Mouse (Mus musculus): ENCODE results near the gene Them5. TPM values are rescaled to one million over a fixed set of nuclear protein-coding genes. Genes with fewer than 3 reads are reported as not detected.

Them5 gene
- total RNA-seq, 2 experiments from 2014 or later: not detected

DNA sequence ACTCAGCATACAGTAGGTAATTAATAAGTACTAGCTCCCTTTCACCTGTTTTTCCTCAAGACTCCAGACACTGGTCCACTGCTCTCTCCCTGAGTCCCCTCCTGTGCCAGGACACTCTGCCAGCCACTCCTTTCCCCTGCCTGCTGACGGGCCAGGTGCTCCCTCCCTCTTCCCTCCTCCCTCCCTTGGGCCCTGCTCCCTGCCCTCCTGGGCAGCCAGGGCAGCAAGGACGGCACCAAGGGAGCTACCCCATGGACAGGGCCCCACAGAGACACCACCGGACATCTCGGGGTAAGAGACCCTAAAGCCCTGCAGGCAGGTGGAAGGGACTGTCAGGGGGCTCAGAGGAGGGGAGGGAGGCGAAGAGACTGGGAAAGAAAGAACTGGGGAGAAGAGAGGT is 30.7 kb downstream of the Them5 start, which contains the start of gene Rorc:
TSS of gene Rorc (plus strand) at position 154 of the 400 bp plus-strand sequence.
- peak; percentile 80 for DNase-seq

DNA sequence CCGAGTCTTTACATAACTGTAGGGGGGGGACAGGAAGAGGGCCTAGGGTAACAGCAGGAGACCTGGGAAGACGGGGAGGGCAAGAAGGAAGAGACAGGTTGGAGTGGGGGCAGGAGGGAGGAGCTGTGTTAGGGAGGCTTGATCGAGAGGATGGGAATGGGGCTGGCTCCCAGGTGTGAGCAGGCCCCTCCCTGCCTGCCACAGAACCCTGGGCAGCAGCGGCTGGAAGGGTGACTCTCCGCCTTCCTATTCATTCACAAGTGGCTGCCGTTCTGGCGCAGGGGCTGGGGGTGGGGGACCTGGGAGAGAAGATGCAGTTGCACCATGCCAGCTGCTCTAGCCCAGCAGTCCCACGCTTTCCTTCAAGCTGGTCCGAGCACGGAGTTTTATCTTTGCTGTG is 31.2 kb downstream of the Them5 start:
- peak; percentile 25 for DNase-seq

DNA sequence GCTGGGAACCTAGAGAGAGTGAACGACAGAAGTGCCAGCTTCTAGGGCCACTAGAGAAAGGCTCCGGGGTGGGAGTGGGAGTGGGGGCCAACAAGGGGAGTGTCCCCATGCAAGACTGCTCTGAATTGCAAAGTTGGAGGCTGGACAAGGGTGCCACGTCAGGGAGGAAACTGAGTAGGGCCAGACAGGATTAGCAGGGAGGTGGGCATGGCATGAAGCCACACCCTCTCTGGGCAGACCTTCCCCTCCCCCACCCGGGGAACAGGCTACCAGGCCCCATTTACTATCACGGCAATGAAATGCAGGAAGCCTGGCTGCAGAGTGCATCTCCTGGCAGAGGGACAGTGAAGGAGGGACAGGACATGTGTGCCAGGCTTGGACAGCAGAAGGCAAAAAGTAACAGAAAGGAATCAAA is 31.7 kb downstream of the Them5 start:
- DNase-seq: peak; percentile 79

DNA sequence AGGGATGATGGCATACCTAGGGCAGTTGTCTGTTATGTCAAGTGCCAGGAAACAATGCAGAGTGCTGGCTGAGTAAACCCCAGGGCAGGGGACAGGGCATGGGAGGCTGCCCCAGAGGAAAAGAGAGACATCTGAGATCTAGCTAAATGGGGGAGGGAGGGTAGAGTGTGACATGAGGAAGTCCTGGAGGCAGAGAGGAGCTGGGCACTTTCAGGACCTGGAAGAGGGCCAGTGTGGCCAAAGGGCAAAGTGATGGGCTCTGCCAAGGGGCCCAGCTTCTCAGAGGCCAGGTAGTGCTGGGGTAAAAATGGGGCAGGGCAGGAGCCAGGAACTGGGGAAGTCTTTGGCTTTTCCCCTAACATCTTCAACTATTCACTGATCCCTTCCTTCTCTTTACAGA is 32.7 kb downstream of the Them5 start:
- peak; percentile 33 for DNase-seq

DNA sequence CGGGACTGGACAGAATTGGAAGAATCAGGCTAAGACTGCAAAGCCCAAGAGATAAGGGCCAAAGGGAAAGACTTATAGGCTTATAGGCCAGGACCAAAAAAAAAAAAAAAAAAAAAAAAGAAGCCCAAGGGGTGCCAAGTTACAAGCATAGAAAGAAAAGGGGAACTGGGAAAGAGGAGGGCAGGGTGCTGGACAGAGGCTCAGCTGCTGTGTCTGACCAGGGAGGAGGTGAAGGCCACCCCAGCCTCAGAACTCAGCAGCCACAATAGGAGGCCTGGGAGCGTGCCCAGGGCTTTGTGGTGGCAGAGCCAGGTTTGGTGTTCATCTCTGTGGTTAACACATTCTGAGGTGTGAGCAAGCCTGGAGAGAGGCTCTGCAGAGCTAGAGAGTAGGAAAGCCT is 33.2 kb downstream of the Them5 start:
- DNase-seq: peak; percentile 27

DNA sequence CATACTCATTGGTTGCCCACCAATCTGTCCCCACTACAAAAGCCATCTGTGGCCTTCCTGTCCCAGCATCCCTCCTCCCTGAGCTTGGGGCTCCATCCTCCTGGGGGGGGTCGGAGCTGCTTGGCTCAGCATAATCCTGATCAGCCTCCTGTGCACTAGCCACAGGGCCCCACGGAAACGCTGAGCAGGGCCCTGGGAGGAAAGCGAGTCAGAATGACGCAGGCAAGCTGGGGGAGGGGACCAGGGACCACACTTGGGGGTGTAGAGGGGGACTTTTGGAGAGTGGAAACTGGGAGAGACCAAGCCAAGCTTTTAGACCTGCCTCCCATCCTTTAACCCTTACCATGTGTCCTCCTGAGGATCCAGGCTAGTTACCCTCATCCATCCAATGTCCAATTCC is 34.0 kb downstream of the Them5 start:
- DNase-seq: no peak

DNA sequence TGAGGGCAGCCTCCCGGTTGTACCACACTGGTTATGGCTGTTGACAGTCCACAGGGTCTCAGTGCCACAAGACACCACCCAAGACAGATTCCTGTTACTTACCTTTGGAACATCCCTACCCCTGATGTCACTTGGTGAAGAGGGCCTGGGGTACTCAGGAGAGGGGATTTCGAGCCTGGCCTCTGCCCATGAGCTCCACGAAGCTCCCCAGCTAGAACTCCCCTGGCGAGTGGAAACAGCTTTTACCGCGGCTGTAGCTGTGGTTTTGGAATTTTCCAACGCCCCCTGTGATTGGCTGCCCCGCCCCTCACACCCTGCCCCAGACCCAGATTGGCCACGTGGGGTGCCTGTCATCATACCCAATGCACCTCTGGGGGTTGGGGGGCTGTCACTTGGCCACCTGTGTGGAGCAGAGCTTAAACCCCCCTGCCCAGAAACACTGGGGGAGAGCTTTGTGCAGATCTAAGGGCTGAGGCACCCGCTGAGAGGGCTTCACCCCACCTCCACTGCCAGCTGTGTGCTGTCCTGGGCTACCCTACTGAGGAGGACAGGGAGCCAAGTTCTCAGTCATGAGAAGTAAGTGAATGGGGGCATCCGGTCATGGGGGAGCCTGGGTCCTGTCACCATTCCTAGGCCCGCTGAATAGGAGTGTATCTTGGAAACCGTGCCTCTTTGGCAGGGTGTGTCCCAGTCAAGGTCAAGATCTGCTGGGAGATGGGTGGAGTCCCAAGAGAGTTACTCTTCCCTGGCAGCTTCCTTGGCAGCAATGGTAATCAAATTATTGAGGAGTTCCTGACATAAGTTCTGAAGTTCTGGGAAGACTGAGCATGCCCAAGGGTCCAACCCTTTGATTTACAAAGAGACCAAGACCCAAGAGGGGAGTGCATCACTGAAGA is 35.4 kb downstream of the Them5 start:
- DNase-seq: no peak

DNA sequence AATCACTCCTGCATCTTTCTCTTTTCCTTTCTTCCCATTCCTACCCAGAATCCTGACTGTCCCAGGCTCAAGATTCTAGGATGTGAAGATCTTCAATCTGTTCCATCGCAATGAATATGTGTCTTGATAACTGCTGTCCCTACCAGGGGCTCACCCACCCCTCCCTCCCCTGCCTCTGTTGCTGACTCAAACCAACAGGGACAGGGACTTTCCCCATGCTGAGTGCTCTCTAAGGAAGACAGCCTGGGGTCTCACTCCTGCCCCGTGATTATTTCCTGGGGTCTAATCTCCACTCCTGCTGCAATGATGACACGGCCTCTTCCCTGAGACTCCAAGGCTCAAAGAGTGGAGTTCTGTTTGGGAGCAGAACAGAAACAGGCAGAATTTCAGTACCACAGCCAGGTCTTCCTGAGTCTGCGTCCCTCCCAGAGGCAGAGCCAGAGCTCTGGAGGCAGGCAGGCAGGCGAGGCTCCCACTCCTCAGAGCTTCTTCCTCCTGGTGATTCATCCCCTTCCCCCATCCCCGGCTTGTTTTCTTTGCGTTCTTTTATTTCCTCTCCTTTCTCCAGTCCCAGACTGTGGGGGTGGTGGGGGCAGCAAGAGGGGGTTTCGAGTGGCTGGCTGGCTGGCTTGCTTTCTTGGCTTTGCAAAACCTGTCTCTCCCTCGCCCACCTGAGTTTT is 38.1 kb downstream of the Them5 start:
- no peak for DNase-seq

DNA sequence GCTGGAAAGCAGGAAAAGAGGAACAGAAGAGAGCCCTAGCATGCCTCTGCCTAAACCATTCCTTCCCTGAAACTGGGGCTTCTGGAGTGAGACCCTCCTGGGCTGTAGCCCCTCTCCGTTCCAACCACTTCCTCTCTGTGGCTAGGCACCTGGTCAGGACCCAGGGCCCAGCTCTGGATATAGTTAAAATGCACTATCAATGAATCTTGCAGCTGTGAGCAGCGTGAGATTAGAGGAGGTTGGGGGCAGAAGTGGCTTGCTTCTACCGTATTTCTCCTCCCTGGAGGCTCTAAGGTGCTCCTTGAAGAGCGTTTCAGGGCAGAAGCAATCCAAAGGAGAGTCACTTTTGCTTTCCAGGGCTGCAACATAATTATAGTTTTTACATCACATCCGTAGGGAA is 40.4 kb downstream of the Them5 start:
- DNase-seq: no peak

DNA sequence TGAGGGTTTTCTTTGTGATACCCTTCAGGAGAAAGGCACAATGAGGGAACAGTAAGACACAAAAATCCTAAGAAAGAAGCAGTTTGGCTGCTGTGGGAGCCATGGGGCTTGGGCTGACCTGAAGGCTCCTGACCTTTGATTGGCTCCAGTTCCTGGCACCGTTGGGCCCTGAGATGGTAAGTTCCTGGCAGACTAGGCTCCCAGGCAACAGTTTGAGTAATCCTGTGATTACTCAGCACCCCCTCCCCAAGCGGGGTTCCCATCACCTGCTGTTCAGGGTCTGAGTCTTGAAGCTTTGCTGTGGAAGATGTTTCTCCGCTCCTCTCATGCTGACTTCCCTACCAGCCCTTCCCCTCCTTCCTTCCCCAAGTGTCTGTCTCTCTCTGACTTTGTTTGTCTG is 41.6 kb downstream of the Them5 start:
- DNase-seq: peak; percentile 35

DNA sequence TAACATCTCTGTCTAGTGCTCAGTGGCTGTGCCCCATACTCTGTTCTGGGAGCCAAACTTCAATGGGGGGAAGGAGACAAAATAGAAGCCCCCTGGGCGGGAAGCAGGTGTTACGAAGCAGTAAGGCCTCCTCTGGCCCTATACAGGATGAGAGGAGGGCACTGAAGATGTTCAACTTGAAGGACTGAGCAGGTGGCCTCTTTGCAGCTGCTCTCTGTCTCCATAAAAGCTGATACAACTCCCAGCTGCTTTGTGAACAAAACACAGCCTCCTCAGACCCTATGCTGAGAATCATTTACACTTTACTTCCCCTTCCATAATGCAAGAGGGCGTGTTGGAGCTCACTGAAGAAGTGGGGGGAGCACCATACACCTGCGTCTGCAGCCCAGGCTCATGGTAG is 44.8 kb downstream of the Them5 start:
- no peak for DNase-seq

DNA sequence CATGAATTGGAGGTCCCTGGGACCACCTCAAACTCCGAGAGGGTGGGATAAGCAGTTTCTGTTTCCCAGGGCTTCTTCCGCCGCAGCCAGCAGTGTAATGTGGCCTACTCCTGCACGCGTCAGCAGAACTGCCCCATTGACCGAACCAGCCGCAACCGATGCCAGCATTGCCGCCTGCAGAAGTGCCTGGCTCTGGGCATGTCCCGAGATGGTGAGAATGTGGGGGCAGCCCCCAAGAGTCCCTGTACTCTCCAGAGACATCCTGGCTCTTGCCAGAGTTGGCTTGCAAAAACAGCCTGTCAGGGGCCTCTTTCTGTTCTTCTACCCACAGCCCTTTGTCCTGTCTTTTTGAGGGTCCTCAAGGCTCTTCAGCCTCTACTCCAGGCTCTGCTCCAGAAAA is 45.5 kb downstream of the Them5 start:
- no peak for DNase-seq

DNA sequence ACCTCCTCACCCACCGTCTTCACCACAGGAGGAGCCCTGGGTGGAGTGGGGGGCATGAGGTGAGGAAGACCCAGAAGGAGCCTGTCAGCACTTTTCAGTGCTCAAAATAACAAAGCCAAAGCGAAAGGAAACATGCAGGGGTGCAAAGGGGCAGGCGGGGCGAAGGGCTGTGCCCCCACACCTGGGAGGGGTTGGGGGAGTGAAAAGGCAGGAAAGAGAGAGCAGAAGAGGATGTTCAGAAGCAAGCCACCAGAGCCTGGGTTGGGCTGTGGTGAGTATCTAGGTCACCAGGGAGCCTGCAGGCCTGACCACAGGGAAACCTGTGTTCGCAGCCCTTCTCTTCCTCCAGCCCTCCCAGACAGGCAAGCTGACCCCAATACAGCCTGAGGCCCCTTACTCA is 46.1 kb downstream of the Them5 start:
- no peak for DNase-seq

DNA sequence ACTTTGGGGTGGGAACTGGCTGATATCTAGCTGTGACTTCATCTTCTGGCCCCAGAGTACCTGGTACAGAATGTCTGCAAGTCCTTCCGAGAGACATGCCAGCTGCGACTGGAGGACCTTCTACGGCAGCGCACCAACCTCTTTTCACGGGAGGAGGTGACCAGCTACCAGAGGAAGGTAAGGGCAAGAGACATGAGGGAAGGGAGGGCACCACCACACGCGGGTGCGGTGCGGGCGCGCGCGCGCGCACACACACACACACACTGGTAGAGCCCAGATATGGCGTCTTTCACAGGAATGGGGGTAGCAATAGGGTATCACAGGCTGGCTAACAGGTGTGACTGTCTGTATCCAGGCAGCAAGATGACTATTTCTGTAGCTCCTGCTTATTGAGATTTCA is 47.5 kb downstream of the Them5 start:
- no peak for DNase-seq

DNA sequence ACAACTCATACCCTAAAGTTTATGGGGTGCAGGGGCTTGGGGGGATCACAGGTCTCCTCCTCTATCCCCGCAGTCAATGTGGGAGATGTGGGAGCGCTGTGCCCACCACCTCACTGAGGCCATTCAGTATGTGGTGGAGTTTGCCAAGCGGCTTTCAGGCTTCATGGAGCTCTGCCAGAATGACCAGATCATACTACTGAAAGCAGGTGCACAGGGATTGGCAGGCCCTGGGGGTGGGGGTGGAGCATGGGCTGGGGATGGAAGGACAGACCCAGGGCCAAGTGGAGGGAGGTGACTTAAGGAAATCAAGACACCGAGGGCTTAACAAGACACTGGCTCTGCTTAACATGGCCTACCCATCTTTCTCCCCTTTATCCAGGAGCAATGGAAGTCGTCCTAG is 49.1 kb downstream of the Them5 start:
- no peak for DNase-seq

DNA sequence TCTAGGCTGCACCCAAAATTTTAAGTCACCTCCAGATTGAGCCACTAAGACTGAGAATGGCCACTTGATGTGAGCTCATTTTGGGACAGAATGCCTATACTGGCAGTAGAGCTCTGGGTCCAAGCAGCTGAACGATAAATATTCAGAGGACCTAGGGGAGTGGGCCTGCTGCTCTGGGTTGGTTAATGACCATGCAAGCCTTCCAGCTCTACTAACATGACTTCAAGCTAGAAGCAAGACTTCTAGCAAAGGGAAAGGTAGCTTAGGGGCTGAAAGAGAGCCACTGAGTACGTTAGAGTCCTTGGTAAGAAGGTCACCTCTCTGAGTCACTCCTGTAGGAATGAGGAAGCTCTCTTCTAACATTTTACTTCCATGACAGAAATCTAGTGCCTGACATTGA is 50.2 kb downstream of the Them5 start:
- no peak for DNase-seq

DNA sequence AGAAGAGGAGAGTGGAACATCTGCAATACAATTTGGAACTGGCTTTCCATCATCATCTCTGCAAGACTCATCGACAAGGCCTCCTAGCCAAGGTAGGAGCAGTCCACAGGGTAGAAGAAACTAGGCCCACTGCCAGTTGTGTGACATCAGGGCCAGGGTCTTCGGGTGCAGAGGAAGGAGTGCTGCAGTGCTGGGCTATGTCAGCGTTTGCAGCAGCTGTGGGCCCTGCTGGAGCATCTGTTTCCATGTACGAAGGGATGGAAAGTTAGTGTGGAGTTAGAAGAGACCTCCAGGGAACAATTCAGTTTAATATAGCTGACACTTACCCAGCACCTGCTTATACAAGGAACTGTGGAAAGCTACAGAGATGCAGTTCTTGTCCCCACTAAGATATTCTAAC is 51.1 kb downstream of the Them5 start:
- DNase-seq: no peak

DNA sequence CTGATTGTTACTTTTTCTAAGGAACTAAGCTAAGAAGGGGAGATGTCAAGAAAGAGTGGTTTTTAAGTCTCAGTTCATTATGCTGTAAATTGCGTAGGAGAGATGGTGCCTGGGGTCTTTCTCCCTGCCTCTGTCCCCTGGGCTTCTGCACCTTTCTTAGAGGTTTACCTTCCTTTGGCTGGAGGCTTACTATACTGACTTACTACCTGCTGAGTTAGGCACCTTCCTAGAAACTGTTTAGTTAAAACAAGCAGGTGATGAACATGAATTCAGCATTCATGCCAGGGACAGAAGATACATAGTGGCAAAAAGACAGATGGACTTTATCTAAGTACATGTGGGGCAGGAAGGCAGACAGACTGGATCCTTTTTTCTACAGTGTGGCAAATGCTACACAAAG is 54.4 kb downstream of the Them5 start:
- DNase-seq: no peak

DNA sequence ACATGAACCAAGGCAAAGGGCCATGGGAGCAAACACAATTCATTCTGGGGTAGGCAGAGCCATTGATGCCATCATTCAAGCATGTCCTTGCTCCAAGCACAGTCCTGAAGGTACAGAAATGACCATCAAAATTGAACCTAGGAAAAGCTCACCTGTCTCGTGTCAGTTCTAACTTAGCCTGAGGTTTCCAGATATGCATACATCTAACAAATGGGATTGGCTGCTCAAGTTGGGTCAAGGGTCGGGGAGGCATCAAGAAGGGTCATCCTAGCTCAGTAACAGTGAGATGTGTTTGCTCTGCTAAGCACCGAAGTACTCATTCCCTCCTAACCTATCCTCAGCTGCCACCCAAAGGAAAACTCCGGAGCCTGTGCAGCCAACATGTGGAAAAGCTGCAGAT is 55.0 kb downstream of the Them5 start:
- DNase-seq: no peak

All from adrenal gland, postnatal 10 days (tissue).